Mouse (Mus musculus): ENCODE data around the gene Nub1. TPM values are rescaled to one million over a fixed set of nuclear protein-coding genes. Genes with fewer than 3 reads are reported as not detected.
"Not testable (repeated sequence)": the region's sequence is repeated elsewhere in the genome, so short reads cannot be mapped to it uniquely, and the experiment has no call there.

Gene Nub1
- polyA plus RNA-seq, 1 experiment, result 1.1 TPM

DNA sequence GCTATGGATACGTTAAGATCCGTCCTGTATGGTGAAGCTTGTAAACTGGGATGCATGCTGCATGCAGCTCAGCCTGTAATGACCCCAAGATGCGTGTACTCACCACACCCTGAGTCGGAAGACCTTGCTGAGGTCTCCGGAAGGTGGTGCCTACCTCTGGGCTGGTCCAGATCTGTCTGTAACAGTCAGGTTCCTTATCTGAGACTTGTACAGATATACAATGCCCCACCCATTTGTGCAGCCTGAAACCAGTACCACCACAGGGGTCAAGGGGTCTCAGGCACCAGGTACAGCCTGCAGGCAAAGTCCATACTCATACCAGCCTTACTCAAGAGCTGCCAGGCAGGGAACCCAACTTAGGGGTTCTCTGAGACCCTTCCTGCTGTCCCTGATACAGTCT, 32.6 kb upstream of the Nub1 start:
- Histone ChIP-seq H3K27me3 (ENCODE audit: control insufficient read depth) (peaks cover 4% of the 10 kb centered on the region; the same call in 1 of the 2 replicates), H3K4me1 (ENCODE audit: control insufficient read depth) (peaks cover 6% of the 10 kb centered on the region), H3K4me3 (replicated peaks) (no peak overlapping the region), H3K9me3 (ENCODE audit: control insufficient read depth, low read length) (no peaks in the 10 kb centered on the region), H3K36me3 (ENCODE audit: control insufficient read depth) (no peaks in the 10 kb centered on the region)
- TF ChIP-seq TAL1 (IDR thresholded peaks at IDR 0.05; ENCODE audit: low read length) (no peak), GATA1 (IDR thresholded peaks at IDR 0.05; ENCODE audit: low read length) (no peak)

DNA sequence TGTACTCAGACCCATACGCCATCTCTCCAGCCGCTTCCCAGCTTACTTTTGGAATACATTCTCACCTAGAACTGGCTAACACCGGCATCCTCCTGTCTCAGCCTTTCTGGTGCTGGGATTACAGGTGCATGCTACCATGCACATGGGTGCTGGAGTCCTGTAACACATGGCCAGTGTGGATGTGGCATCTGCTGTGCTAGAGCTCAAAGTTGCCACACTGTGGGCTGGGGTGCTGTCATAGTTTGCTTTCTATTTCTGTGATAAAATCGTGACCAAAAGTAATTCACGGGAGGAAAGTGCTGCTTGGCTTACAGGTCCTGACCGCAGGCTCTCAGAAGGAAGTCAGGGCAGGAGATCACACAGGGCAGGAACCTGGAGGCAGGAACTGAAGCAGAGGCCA, 30.8 kb upstream of the Nub1 start:
- no peaks in the 10 kb centered on the region for H3K9me3 ChIP-seq (ENCODE audit: control insufficient read depth, low read length)
- H3K36me3 ChIP-seq (ENCODE audit: control insufficient read depth), result no peaks in the 10 kb centered on the region
- TF ChIP-seq TAL1 (IDR thresholded peaks at IDR 0.05; ENCODE audit: low read length) (no peak), GATA1 (IDR thresholded peaks at IDR 0.05; ENCODE audit: low read length) (no peak)
- H3K4me1 ChIP-seq (ENCODE audit: control insufficient read depth), result peaks cover 6% of the 10 kb centered on the region
- peaks cover 4% of the 10 kb centered on the region; the same call in 1 of the 2 replicates for H3K27me3 ChIP-seq (ENCODE audit: control insufficient read depth)
- H3K4me3 ChIP-seq (replicated peaks), result no peak overlapping the region

DNA sequence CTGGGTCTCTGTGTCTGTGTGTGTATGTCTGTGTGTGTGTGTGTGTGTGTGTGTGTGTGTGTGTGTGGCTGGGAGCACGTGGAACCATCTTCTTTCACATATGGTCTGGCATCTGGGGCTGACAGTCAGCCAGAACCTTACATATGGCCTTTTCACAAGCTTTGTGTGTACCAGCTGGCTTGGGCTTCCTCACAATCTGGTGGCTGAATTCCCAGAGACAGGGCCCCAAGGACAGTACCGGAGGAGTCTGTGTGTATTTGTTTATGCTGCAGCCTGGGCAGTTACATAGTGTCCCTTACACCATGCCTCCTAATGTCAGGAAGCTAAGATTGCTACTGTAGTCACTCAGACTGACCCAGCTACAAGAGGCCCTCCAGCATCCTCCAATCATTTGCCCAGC, 28.2 kb upstream of the Nub1 start:
- Histone ChIP-seq H3K9me3 (ENCODE audit: control insufficient read depth, low read length) (no peaks in the 10 kb centered on the region), H3K36me3 (ENCODE audit: control insufficient read depth) (no peaks in the 10 kb centered on the region), H3K4me1 (ENCODE audit: control insufficient read depth) (peaks cover 6% of the 10 kb centered on the region)

DNA sequence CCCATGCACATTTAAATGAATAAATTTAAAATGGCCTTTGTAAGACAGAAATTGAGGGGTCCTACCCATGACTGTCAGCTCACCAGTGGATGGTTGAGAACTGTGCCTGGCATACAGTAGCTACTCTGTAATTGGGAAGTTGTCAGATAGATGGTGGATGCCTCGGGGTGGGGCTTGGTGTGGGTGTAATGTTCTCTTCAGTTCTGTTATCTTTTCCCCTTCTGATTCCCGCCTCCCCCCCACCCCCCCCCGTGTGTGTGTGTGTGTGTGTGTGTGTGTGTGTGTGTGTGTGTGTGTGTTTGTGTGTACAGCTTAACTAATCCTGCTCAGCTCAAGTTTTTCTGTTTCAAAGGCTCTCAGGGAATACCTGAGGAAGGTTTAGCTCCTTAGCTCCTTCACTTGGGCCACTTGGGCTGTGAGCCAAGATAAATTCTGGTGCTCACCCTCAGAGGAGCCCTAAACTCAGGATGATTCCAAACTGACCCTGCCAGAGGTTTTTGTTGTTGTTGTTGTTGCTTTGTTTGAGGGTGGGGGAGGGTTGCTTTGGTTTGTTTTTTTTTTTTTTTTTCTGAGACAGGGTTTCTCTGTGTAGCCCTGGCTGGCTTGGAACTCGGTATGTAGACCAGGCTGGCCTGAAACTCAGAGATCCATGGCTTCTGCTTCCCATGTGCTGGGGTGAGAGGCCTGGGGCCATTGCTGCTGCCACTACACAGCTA, 25.5 kb upstream of the Nub1 start:
- no peaks in the 10 kb centered on the region for H3K4me1 ChIP-seq (ENCODE audit: control insufficient read depth)
- TF ChIP-seq GATA1 (IDR thresholded peaks at IDR 0.05; ENCODE audit: low read length), result no peak
- no peak for TF ChIP-seq TAL1 (IDR thresholded peaks at IDR 0.05; ENCODE audit: low read length)
- H3K36me3 ChIP-seq (ENCODE audit: control insufficient read depth), result no peaks in the 10 kb centered on the region
- H3K4me3 ChIP-seq (replicated peaks), result no peak overlapping the region
- no peaks in the 10 kb centered on the region for H3K27me3 ChIP-seq (ENCODE audit: control insufficient read depth)
- no peaks in the 10 kb centered on the region for H3K9me3 ChIP-seq (ENCODE audit: control insufficient read depth, low read length)

More for the DNA sequence above, 28.2 kb upstream of the Nub1 start:
- Histone ChIP-seq H3K27me3 (ENCODE audit: control insufficient read depth) (no peaks in the 10 kb centered on the region), H3K4me3 (replicated peaks) (no peak overlapping the region)
- TF ChIP-seq TAL1 (IDR thresholded peaks at IDR 0.05; ENCODE audit: low read length) (no peak), GATA1 (IDR thresholded peaks at IDR 0.05; ENCODE audit: low read length) (no peak)

- H3K27me3 ChIP-seq (ENCODE audit: control insufficient read depth), result no peaks in the 10 kb centered on the region
- no peak overlapping the region for H3K4me3 ChIP-seq (replicated peaks)
- H3K4me1 ChIP-seq (ENCODE audit: control insufficient read depth), result no peaks in the 10 kb centered on the region
- no peaks in the 10 kb centered on the region for H3K9me3 ChIP-seq (ENCODE audit: control insufficient read depth, low read length)
- TF ChIP-seq GATA1 (IDR thresholded peaks at IDR 0.05; ENCODE audit: low read length) (no peak), TAL1 (IDR thresholded peaks at IDR 0.05; ENCODE audit: low read length) (no peak)
- no peaks in the 10 kb centered on the region for H3K36me3 ChIP-seq (ENCODE audit: control insufficient read depth)
Observed at GRCm38 (mm10) chr5:24661457-24661856, 23.9 kb upstream of the Nub1 start.

DNA sequence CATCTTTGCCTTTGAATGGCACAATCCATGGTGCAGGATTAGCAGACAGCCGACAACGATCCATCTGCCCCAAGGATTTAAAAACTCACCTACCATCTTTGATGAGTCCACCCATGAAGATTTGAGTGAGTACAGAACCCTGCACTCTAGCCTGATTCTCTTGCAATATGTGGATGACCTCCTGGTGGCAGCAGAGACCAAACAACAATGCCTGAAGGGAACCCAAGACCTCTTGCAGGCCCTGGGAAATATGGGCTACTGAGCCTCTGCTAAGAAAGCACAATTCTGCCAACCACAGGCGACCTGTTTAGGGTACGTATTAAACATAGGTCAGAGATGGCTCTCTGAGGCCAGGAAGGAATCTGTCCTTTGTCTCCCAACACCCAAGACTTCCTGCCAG, 11.1 kb upstream of the Nub1 start:
- Histone ChIP-seq H3K4me3 (replicated peaks) (no peak overlapping the region), H3K4me1 (ENCODE audit: control insufficient read depth) (no peaks in the 10 kb centered on the region), H3K27me3 (ENCODE audit: control insufficient read depth) (peaks cover 2% of the 10 kb centered on the region; the same call in 1 of the 2 replicates), H3K36me3 (ENCODE audit: control insufficient read depth) (no peaks in the 10 kb centered on the region), H3K9me3 (ENCODE audit: control insufficient read depth, low read length) (no peaks in the 10 kb centered on the region)
- TF ChIP-seq TAL1 (IDR thresholded peaks at IDR 0.05; ENCODE audit: low read length), result no peak
- TF ChIP-seq GATA1 (IDR thresholded peaks at IDR 0.05; ENCODE audit: low read length), result no peak

DNA sequence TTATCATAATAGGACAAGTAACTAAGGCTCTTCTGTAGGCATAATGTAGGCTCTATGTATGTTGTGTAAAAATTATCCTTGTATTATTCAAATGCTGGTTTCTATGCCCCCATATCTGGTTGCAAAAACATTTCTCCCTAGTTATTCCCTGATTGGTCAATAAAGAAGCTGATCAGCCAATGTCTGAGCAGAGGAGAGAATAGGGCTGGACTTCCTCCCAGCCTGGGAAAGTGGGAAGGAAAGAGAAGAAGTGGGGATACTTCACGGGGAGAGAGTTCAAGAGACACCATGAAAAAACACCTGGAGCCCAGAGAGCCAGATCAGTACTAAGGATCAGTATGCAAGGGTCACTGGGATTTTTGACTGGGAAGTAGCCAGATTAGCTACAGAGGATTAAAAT, 3.9 kb upstream of the Nub1 start:
- no peaks in the 10 kb centered on the region for H3K9me3 ChIP-seq (ENCODE audit: control insufficient read depth, low read length)
- TF ChIP-seq TAL1 (IDR thresholded peaks at IDR 0.05; ENCODE audit: low read length) (no peak), GATA1 (IDR thresholded peaks at IDR 0.05; ENCODE audit: low read length) (no peak)
- H3K36me3 ChIP-seq (ENCODE audit: control insufficient read depth), result no peaks in the 10 kb centered on the region
- no peaks in the 10 kb centered on the region for H3K27me3 ChIP-seq (ENCODE audit: control insufficient read depth)
- H3K4me1 ChIP-seq (ENCODE audit: control insufficient read depth), result peaks cover 10% of the 10 kb centered on the region
- no peak overlapping the region for H3K4me3 ChIP-seq (replicated peaks)

DNA sequence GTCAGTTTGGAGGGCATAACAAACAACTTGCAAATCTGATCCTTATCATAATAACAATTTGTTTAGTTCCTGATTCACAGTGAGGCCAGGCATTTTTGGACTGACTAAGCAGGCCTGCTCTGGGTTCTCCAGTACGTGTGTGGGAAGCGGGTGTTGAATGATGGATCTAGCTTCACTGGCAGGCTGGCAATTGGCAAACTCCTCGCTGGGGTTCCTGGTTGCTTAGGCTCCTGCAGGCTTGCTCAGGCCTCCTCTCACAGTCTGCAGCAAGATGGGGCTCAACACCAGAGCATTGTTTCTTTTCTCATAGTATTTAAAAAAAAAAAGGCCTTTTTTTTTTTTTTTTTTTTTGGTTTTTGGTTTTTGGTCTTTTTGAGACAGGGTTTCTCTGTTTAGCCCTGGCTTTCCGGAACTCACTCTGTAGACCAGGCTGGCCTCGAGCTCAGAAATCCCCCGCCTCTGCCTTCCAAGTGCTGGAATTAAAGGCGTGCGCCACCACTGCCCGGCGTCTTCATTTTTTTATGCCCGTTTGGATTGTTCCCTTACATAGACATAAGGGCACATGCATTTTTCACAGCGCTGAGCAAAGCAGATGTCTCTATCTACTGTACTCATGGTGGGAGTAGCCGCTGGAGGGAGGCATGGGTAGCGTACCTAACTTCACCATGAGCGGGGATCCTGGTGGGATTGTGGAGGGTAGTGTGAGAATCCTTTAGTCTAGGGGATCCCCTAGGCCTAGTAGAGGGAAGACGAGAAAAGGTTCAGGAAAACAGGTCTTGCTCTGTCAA, 560 bp upstream of the Nub1 start:
- Histone ChIP-seq H3K4me1 (ENCODE audit: control insufficient read depth) (peaks cover 22% of the 10 kb centered on the region), H3K9me3 (ENCODE audit: control insufficient read depth, low read length) (no peaks in the 10 kb centered on the region), H3K36me3 (ENCODE audit: control insufficient read depth) (peaks cover 12% of the 10 kb centered on the region), H3K4me3 (replicated peaks) (peak overlapping the region; percentile 97), H3K27me3 (ENCODE audit: control insufficient read depth) (no peaks in the 10 kb centered on the region)
- TF ChIP-seq TAL1 (IDR thresholded peaks at IDR 0.05; ENCODE audit: low read length) (no peak), GATA1 (IDR thresholded peaks at IDR 0.05; ENCODE audit: low read length) (no peak)

DNA sequence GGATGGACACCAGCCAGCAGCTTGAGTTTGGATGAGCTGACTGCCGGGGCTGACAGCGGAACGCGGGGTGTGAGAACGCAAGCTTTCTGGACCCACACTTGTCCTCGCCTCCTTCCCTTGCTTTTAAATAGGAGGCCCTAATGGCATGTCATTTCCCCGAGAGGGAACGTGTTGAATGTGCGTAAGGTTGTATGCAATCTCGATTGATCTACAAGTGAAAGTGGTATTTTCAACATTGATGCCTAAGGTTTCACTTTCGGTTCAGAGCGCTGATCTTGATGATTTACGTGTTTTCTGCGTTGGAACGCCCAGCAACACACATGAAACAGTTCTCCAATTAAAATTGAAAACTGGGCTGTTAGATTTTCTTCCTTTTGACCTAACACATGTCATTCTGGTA, 844 bp downstream of the Nub1 start:
- TF ChIP-seq GATA1 (IDR thresholded peaks at IDR 0.05; ENCODE audit: low read length), result no peak
- TF ChIP-seq TAL1 (IDR thresholded peaks at IDR 0.05; ENCODE audit: low read length), result no peak
- H3K4me1 ChIP-seq (ENCODE audit: control insufficient read depth), result peaks cover 22% of the 10 kb centered on the region
- H3K9me3 ChIP-seq (ENCODE audit: control insufficient read depth, low read length), result no peaks in the 10 kb centered on the region
- H3K27me3 ChIP-seq (ENCODE audit: control insufficient read depth), result no peaks in the 10 kb centered on the region
- H3K36me3 ChIP-seq (ENCODE audit: control insufficient read depth), result peaks cover 25% of the 10 kb centered on the region
- H3K4me3 ChIP-seq (replicated peaks), result peak overlapping the region; percentile 97

DNA sequence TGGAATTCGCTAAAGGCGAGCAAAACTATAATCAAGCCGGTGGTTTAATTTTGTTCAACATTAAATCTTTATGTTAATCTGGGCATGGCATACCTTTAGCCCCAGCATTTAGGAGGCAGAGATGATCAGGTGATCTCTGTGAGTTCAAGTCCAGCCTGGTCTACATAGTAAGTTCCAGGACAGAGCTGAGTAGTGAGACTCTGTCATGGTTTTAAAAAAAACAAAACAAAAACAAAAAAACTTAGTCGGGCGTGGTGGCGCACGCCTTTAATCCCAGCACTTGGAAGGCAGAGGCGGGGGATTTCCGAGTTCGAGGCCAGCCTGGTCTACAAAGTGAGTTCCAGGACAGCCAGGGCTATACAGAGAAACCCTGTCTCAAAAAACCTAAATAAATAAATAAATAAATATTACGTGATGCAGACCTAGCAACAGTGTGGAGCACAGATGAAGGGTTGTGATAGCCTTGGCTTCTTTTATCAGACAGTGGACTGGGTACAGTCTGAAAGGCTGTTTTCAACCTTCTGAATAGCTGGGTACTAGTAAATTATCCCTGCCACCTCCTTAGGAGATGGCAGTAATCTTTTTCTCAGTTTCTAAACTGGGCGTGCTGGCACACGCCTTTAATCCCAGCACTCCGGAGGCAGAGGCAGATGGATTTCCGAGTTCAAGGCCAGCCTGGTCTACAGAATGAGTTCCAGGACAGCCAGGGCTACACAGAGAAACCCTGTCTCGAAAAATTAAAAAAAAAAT, 1.5 kb downstream of the Nub1 start:
- Histone ChIP-seq H3K36me3 (ENCODE audit: control insufficient read depth) (peaks cover 32% of the 10 kb centered on the region), H3K4me3 (replicated peaks) (peak overlapping the region; percentile 97), H3K4me1 (ENCODE audit: control insufficient read depth) (peaks cover 22% of the 10 kb centered on the region)
- H3K27me3 ChIP-seq (ENCODE audit: control insufficient read depth); H3K9me3 ChIP-seq (ENCODE audit: control insufficient read depth, low read length): not testable (repeated sequence)

Measured in erythroblast, embryonic 14.5 days (primary cell).